Mouse (Mus musculus) neural tube, embryonic 14.5 days (tissue): ENCODE results near the gene Uspl1. TPM values are rescaled to one million over a fixed set of nuclear protein-coding genes. Genes with fewer than 3 reads are reported as not detected.

Source experiments
- ATAC-seq: fragments of 200-750 bp; cut with Nextera tagmentation; 2 replicates; pipeline ENCODE4 v1.8.0; 2017; ENCODE audit warnings: low read depth, mild to moderate bottlenecking, moderate TSS enrichment, moderate library complexity
- H3K27ac ChIP-seq: fragments of 300-500 bp; sonication (generic); 2 replicates; pipeline ENCODE4 v1.5.1; 2014; ENCODE audit warnings: low read depth, mild to moderate bottlenecking, control low read depth, low read length, moderate library complexity, mixed read lengths
- H3K27me3 ChIP-seq: fragments of 300-500 bp; sonication (generic); 2 replicates; pipeline ENCODE4 v1.6.1; 2014; ENCODE audit warnings: low read length; ENCODE audit not compliant: control insufficient read depth, insufficient read depth
- H3K36me3 ChIP-seq: fragments of 300-500 bp; sonication (generic); 2 replicates; pipeline ENCODE4 v1.6.1; 2014; ENCODE audit warnings: low read length, mixed read lengths; ENCODE audit not compliant: control insufficient read depth, insufficient read depth
- H3K4me1 ChIP-seq: fragments of 300-500 bp; sonication (generic); 2 replicates; pipeline ENCODE4 v1.6.1; 2014; ENCODE audit warnings: low read length; ENCODE audit not compliant: control insufficient read depth, insufficient read depth
- H3K4me2 ChIP-seq: fragments of 300-500 bp; sonication (generic); 2 replicates; pipeline ENCODE4 v1.6.1; 2014; ENCODE audit warnings: mild to moderate bottlenecking, low read depth, low read length, control low read depth
- H3K4me3 ChIP-seq: fragments of 300-500 bp; sonication (generic); 2 replicates; pipeline ENCODE4 v1.5.1; 2014; ENCODE audit warnings: low read depth, low read length, control low read depth, mixed read lengths
- H3K9ac ChIP-seq: fragments of 300-500 bp; sonication (generic); replicated peaks from 2 replicates; pipeline ENCODE4 v1.6.1; 2014; ENCODE audit warnings: low read depth, mild to moderate bottlenecking, control low read depth, low read length, mixed read lengths
- H3K9me3 ChIP-seq: fragments of 300-500 bp; sonication (generic); 2 replicates; pipeline ENCODE4 v1.6.1; 2016; ENCODE audit warnings: low read length; ENCODE audit not compliant: control insufficient read depth
- WGBS: fragments of 180-500 bp; shearing (Covaris S2); extraction: QIAGEN DNeasy Blood & Tissue Kit; methylation state at CpG from one replicate; pipeline ENCODE4 v1.1.7; 2014; 5-methylcytosine and 5-hydroxymethylcytosine counted together
- polyA plus RNA-seq: library from polyadenylated mRNA; unstranded; fragments of >200 nt; fragmentation: Nextera tagmentation; extraction: Ambion mirVana; gene quantifications from 2 replicates; pipeline ENCODE4 v1.2.1, GENCODE M21; 2014

Gene Uspl1
- polyA plus RNA-seq, 1 experiment from 2014 or later: 68.5 TPM

- no peak for ATAC-seq
- WGBS: 87% methylated on average over 1 of the region's 1 CpGs
- H3K36me3 ChIP-seq: peaks cover 37% of the 10 kb centered on the region
- H3K27me3 ChIP-seq: no peaks in the 10 kb centered on the region
- no peaks in the 10 kb centered on the region for H3K9me3 ChIP-seq
- peaks cover 14% of the 10 kb centered on the region; the same call in 1 of the 2 replicates for H3K4me1 ChIP-seq
- H3K9ac ChIP-seq: no peak overlapping the region
- H3K4me2 ChIP-seq: no peak overlapping the region
- H3K27ac ChIP-seq: no peak overlapping the region
- H3K4me3 ChIP-seq: no peak overlapping the region
Observed at GRCm38 (mm10) chr5:149198782-149199181, 14.6 kb downstream of the Uspl1 start.

- peaks cover 42% of the 10 kb centered on the region for H3K36me3 ChIP-seq
- 90% methylated on average over 5 of the region's 5 CpGs for WGBS
- no peak overlapping the region for H3K9ac ChIP-seq
- no peak overlapping the region for H3K27ac ChIP-seq
- H3K27me3 ChIP-seq: no peaks in the 10 kb centered on the region
- no peak overlapping the region for H3K4me3 ChIP-seq
- ATAC-seq: no peak
- no peak overlapping the region for H3K4me2 ChIP-seq
- no peaks in the 10 kb centered on the region for H3K4me1 ChIP-seq
- no peaks in the 10 kb centered on the region for H3K9me3 ChIP-seq
Observed at GRCm38 (mm10) chr5:149202941-149203340, 18.8 kb downstream of the Uspl1 start.

- H3K36me3 ChIP-seq: peaks cover 42% of the 10 kb centered on the region
Observed at GRCm38 (mm10) chr5:149203796-149204375, 19.7 kb downstream of the Uspl1 start.

GRCm38 (mm10) chr5:149204822-149205221, 20.7 kb downstream of the Uspl1 start:
- ATAC-seq: no peak
- Histone ChIP-seq H3K4me1 (no peaks in the 10 kb centered on the region), H3K9me3 (no peaks in the 10 kb centered on the region), H3K27me3 (no peaks in the 10 kb centered on the region), H3K4me2 (no peak overlapping the region), H3K4me3 (no peak overlapping the region), H3K36me3 (peaks cover 45% of the 10 kb centered on the region), H3K9ac (no peak overlapping the region), H3K27ac (no peak overlapping the region)
- WGBS: 94% methylated on average over 7 of the region's 7 CpGs

More at GRCm38 (mm10) chr5:149203796-149204375, 19.7 kb downstream of the Uspl1 start:
- H3K9me3 ChIP-seq: no peaks in the 10 kb centered on the region
- no peak overlapping the region for H3K4me3 ChIP-seq
- no peak overlapping the region for H3K9ac ChIP-seq
- H3K27ac ChIP-seq: no peak overlapping the region
- no peaks in the 10 kb centered on the region for H3K4me1 ChIP-seq
- 88% methylated on average over 4 of the region's 4 CpGs for whole genome bisulfite sequencing
- H3K27me3 ChIP-seq: no peaks in the 10 kb centered on the region
- no peak overlapping the region for H3K4me2 ChIP-seq
- no peak for ATAC-seq

GRCm38 (mm10) chr5:149205265-149205664, 21.1 kb downstream of the Uspl1 start:
- Histone ChIP-seq H3K9me3 (no peaks in the 10 kb centered on the region), H3K4me1 (no peaks in the 10 kb centered on the region), H3K36me3 (peaks cover 48% of the 10 kb centered on the region), H3K27me3 (no peaks in the 10 kb centered on the region), H3K4me2 (no peak overlapping the region), H3K27ac (no peak overlapping the region), H3K4me3 (no peak overlapping the region), H3K9ac (no peak overlapping the region)
- no peak for ATAC-seq
- WGBS: 75% methylated on average over 8 of the region's 8 CpGs

GRCm38 (mm10) chr5:149206286-149206685, 22.1 kb downstream of the Uspl1 start:
- no peak for ATAC-seq

GRCm38 (mm10) chr5:149207661-149208060, 23.5 kb downstream of the Uspl1 start:
- H3K9ac ChIP-seq: no peak overlapping the region
- no peak overlapping the region for H3K4me2 ChIP-seq
- peaks cover 43% of the 10 kb centered on the region for H3K36me3 ChIP-seq
- H3K27ac ChIP-seq: no peak overlapping the region
- 83% methylated on average over 6 of the region's 6 CpGs for WGBS
- no peaks in the 10 kb centered on the region for H3K27me3 ChIP-seq
- no peaks in the 10 kb centered on the region for H3K4me1 ChIP-seq
- H3K4me3 ChIP-seq: no peak overlapping the region
- no peak for ATAC-seq
- H3K9me3 ChIP-seq: no peaks in the 10 kb centered on the region

More at GRCm38 (mm10) chr5:149206286-149206685, 22.1 kb downstream of the Uspl1 start:
- H3K27me3 ChIP-seq: no peaks in the 10 kb centered on the region
- no peaks in the 10 kb centered on the region for H3K4me1 ChIP-seq
- no peak overlapping the region for H3K9ac ChIP-seq
- H3K4me2 ChIP-seq: no peak overlapping the region
- no peaks in the 10 kb centered on the region for H3K9me3 ChIP-seq
- H3K36me3 ChIP-seq: peaks cover 49% of the 10 kb centered on the region
- H3K27ac ChIP-seq: no peak overlapping the region
- WGBS: 75% methylated on average over 5 of the region's 5 CpGs
- no peak overlapping the region for H3K4me3 ChIP-seq

- Histone ChIP-seq H3K36me3 (peaks cover 49% of the 10 kb centered on the region), H3K4me3 (no peak overlapping the region), H3K27ac (no peak overlapping the region), H3K4me2 (no peak overlapping the region), H3K27me3 (no peaks in the 10 kb centered on the region), H3K9me3 (no peaks in the 10 kb centered on the region), H3K9ac (no peak overlapping the region), H3K4me1 (no peaks in the 10 kb centered on the region)
- ATAC-seq: no peak
- 82% methylated on average over 7 of the region's 7 CpGs for WGBS
Observed at GRCm38 (mm10) chr5:149208776-149209175, 24.6 kb downstream of the Uspl1 start.

GRCm38 (mm10) chr5:149209328-149209727, 25.2 kb downstream of the Uspl1 start:
- no peak overlapping the region for H3K4me2 ChIP-seq
- no peak overlapping the region for H3K27ac ChIP-seq
- peak; percentile 49; the same call in 1 of the 2 replicates for ATAC-seq

More at GRCm38 (mm10) chr5:149209328-149209727, 25.2 kb downstream of the Uspl1 start:
- Histone ChIP-seq H3K4me3 (no peak overlapping the region), H3K4me1 (no peaks in the 10 kb centered on the region), H3K27me3 (no peaks in the 10 kb centered on the region), H3K36me3 (peaks cover 50% of the 10 kb centered on the region), H3K9me3 (no peaks in the 10 kb centered on the region), H3K9ac (no peak overlapping the region)
- WGBS: 19% methylated on average over 8 of the region's 8 CpGs
